Mouse (Mus musculus) kidney, adult 18-20 months (tissue): ENCODE data around the gene 0610040J01Rik.
"Not testable (repeated sequence)": the region's sequence is repeated elsewhere in the genome, so short reads cannot be mapped to it uniquely, and the experiment has no call there.

ENCODE experiments used
- DNase-seq: peaks from one replicate; pipeline ENCODE4 v3.0.0; 2021

0610040J01Rik gene

GRCm38 (mm10) chr5:63831054-63831453, 18.9 kb downstream of the 0610040J01Rik start:
- no peak for DNase-seq

GRCm38 (mm10) chr5:63833955-63834354, 21.8 kb downstream of the 0610040J01Rik start:
- peak; percentile 51 for DNase-seq

DNA sequence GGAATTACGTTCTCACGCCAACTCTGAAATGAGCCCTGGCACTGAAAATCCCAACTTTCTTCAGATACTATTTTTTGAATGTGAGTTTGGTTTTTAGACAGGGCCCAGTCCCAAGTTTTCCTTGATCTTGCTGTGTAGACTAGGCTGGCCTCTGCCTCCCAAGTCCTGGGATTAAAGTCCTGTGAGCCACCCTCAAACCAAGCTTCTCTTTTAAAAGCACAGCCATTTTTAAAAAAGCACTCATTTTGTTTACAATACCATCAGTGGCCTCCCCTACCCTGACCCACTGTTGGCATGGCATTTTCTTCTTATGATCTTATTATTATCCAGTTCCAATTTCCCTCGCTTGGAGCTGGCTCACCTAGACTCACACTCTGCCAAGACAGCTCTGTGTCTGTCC, 22.3 kb downstream of the 0610040J01Rik start:
- DNase-seq, result peak; percentile 27

GRCm38 (mm10) chr5:63837115-63837514, 25.0 kb downstream of the 0610040J01Rik start:
- DNase-seq, result no peak

DNA sequence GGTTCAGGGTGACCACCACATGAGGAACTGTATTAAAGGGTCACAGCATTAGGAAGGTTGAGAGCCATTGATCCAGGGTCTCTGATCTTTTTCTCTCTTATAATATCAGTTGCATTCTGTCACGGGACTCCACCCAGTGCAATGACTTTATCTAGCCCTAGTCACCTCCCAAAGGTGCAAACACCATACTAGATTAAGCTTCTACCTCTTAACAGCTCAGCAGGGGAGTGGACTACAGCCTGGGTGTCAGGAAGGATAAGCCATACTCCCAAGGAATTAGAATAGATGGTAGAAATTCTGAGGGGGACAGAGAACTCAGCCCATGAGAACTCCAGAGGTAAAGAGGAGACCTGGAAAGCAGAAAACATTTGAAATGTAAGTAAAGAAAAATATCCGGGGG, 25.7 kb downstream of the 0610040J01Rik start:
- DNase-seq, result no peak

DNA sequence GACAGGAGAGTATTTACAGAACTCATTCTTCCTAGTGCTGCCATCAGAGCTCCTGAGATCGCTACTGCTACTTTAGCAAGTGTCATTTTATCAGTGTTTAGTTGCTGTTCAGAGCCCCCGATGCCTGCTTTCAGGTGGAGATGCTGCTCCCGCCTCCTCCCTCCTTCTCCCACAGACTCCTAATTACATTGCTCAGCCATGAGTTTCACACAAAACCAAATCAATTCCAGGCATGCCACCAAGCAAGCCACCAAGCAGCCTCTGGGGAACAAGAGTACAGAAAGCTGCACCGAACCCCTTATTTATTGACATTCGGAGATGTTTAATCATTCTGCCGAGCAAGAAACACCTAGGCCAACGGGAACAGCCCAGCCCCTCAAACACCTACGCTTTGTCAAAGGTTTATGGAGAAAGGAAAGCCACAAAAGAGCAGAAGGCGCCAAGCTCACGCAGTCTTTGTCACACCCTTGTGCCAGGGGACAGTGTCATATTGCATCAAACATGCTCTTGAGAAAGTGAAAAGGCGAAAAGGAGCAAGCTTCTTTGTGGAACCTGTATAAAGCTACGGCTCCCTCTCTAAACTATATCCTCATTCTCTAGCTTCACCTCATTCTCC, 27.7 kb downstream of the 0610040J01Rik start:
- no peak for DNase-seq

DNA sequence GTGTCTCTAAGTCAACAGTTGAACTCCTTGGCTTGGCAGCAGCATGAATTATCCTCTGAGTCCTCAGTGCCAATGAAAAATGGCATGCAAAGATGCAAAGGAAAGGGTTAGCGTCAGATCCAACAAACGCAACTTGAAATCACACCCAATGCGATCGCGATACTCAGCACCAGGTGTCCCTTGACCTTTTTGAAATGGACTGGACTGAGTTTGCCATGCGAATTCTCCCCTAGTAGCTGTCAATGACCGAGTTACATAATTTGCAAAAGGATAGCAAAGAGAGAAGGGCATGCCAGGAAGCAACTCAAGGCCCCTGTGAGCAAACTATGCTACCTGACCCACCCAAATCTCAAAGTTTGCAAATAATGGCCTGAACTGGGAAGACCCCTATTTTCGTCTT, 34.9 kb downstream of the 0610040J01Rik start:
- no peak for DNase-seq

DNA sequence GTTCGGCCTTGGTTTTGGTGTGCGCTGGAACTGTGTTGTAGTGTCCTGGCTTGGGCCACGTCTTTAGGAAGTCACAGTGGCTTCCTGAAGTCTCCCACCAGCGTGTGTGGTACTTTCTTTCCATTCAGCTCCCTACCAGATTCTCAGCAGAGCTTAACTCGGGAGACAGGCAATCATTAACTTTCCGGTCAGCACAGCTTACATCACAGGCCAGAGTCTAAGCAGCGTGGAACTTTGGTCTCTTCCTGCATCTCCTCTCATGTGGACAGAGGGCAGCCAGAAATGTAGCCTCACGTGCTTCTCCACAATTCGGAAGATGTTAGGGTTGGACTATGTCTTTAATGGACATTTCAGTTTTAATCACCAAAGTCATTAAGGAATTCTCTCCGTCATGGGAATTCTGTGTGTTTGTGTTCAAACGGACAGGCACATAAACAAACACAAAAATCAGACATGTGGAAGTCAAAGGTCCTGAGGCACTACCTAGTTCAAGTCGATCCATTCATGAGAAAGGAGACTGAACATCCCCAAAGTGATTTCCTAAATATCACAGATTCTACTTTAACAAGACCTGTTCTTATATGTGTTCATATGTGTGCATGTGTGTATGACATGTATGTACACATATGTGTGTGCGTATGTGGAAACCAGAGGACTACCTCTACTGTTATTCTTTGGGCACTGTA, 35.5 kb downstream of the 0610040J01Rik start:
- peak; percentile 78 for DNase-seq

DNA sequence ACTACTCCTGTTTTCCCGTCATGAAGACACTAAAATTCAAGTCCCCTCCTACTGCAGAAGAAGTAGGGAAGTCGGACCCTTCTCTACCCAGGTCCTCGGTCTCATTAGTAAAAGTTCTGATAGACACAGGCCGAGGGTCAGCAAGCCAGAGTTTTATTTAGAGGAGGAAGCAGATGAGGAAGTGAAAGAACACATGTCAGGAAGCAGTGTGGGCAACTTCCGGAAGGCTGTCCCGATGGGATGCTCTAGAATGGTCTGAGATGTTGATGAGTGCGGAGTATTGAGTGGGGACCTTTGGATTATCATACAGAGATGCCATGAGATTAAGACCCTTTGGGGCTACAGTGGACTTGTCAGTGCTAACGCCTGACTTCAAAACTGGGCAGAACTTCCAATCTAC, 46.7 kb downstream of the 0610040J01Rik start:
- DNase-seq, result no peak

GRCm38 (mm10) chr5:63867421-63867820, 55.3 kb downstream of the 0610040J01Rik start:
- DNase-seq, result peak; percentile 67

DNA sequence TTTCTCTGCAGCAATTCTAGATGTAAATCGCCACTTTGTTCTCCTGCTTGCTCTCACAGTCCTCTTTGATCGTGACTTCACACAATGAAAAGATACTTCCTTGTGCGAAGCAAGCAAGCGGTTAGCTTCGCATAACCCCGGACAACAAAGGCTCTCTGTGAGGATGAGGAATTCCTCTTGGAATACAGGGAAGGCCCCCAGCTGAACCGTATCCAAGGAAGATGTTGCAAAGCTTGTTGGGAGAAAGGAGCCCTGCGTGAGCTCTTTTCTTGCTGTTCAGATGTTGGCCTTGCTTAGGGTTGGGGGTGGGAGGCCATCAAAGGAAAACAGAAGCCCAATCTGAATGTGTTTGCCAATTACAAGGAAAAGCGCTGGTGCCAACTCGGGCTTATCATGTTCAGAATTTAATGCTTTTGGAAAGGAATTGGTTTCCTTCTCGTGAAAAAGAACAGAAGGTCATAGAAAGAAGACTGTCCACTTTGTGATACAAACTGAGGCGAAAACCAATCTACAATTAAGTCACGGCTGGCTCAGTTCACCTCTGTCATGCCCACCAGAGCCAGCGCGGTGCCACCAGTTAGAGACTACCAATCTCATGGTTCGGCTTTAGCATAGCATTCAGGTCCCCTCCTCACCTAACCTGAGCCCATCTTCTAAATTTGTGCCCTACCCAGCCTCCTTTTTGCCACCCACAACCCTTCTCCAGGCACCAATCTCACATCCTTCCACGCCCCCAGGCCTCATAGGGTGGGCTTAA, 60.2 kb downstream of the 0610040J01Rik start:
- DNase-seq, result no peak

GRCm38 (mm10) chr5:63874880-63875279, 62.7 kb downstream of the 0610040J01Rik start:
- DNase-seq, result peak; percentile 64

DNA sequence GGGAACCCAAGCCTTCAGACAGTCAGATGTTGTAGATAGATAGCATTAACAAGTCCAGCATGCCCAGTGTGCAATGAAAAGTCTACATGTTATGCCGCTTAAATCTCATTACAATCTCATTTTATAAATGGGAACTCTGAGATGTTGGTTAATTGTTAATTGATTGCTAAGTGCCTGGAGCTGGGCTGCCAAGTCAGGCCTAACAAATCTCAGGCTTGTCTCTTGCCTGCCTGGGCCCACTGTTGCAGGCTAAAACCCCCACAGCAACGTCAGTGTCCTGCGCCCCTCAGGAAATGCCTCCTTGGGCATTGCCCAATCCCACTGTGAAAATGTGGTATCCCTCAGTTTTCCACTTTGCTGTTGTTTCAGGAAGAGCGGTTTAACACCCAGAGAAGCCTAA, 63.9 kb downstream of the 0610040J01Rik start:
- DNase-seq, result peak; percentile 51

GRCm38 (mm10) chr5:63879026-63879425, 66.9 kb downstream of the 0610040J01Rik start:
- no peak for DNase-seq

GRCm38 (mm10) chr5:63886292-63886691, 74.1 kb downstream of the 0610040J01Rik start:
- no peak for DNase-seq

DNA sequence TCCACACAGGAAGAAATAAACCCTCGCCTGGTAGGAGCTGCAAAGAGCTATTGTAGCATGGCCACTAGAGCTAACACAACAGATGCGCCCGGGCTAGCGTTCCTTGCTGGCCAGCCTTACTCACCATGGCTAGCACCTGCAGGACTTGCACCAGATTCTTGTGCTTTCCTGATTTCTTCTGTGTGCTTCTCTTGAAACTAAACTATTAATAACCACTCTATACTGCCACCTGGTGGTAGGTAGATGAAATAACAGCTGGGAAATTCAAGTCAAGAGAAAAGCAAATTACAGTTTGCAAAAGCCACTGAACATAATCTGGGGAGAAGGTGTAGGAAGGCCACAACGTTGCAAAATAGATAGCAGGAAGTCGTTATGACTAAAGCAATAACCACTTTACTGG, 74.5 kb downstream of the 0610040J01Rik start:
- peak; percentile 26 for DNase-seq

- DNase-seq, result no peak
Measured at GRCm38 (mm10) chr5:63887111-63887510, 74.9 kb downstream of the 0610040J01Rik start.

DNA sequence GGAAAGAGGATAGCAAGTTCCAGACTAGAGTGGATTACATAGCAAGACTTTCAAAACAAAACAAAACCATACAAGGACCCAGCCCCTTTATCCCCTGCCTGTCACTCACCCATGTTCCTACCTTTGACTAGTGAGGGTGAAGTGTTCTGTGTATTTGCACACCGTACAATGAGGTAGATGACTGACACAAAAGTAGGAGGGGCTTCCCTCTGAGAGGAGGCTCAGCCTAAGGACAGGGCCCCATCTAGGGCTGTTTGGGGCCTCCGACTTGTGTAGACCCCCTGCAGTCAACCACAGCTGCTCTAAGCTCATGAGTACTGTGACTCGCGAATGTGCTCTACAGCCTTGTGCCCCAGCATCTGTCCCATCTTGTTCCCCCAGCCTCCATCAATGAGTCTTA, 79.1 kb downstream of the 0610040J01Rik start:
- no peak for DNase-seq

- no peak for DNase-seq
Measured at GRCm38 (mm10) chr5:63891912-63892311, 79.7 kb downstream of the 0610040J01Rik start.

DNA sequence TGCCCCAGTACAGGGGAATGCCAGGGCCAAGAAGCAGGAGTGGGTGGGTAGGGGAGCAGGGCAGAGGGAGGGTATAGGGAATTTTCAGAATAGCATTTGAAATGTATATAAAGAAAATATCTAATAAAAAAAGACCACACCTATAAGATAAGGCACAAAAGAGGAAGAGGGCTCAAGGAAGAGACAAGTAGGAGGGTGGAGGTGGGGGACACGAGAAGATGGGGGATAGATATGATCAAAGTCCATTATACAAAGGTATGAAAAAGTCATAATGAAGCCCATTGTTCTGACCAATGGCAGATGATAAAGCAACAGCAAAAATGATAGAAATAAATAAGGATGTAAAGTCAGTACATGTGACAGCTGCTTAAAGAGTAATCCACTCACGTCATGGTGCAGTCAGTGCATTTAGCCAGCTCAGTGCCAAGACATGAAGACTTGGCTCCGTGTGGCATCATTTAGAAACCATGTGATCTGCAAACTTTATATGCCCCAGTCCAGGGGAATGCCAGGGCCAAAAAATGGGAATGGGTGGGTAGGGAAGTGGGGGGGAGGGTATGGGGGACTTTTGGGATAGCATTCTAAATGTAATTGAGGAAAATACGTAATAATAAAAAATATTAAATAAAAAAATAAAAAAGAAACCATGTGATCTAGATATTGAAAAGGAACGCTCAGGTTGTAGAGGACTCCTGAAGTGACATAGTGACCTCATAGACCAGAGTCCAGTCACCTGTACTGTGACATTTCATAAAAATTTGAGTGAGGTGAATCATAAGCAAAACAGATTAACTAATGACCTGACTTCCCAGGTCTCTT, 85.0 kb downstream of the 0610040J01Rik start:
- DNase-seq, result not testable (repeated sequence)

DNA sequence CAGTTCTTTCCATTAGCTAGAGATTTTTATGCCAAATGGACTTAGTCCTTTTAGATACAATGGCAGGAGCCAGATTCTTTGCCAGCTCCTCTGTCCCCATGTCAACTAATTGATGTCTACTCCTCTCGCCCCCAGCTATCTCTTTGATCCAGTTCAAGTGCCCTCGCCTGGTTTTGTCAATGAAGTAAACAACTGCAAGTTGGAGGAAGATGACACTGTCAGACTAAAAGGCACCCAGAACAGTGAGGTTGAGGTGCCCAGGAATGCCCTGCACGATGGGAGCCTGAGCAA, 85.6 kb downstream of the 0610040J01Rik start:
- DNase-seq, result no peak

DNA sequence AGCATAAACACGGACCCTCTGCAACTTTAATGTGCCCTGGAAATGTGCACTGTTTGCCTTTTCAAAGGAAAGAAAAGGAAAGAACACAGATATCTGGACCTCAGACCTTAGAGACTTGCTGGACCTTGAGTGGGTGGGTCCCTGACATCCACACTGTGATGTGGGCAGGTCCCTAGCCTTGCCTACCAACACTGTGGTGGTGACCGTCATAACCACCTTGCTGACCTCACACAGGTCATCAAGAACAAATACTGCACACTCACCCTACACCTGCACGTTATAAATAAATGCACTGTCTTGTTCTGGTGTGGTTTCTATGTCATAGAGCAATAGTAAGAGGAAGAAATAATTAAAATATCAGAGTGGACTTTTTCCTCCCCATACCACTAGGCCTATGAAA, 91.2 kb downstream of the 0610040J01Rik start:
- no peak for DNase-seq
